Mouse (Mus musculus) bone marrow macrophage, adult 2 months (primary cell): Measurements from ENCODE around the gene Gpatch1. TPM values are rescaled to one million over a fixed set of nuclear protein-coding genes. Genes with fewer than 3 reads are reported as not detected.

Source experiments
- H3K27ac ChIP-seq: 2 replicates; pipeline ENCODE4 v1.5.1; 2012; ENCODE audit warnings: low read depth, low read length; ENCODE audit not compliant: insufficient read depth
- H3K4me1 ChIP-seq: 2 replicates; pipeline ENCODE4 v1.6.1; 2012; ENCODE audit warnings: low read length; ENCODE audit not compliant: control insufficient read depth, insufficient read depth
- H3K4me3 ChIP-seq: 2 replicates; pipeline ENCODE4 v1.5.1; 2012; ENCODE audit warnings: mild to moderate bottlenecking, low read length, moderate library complexity; ENCODE audit not compliant: insufficient read depth
- CTCF ChIP-seq: IDR thresholded peaks from 2 replicates; pipeline ENCODE4 v1.5.1; 2012; ENCODE audit warnings: low read depth, mild to moderate bottlenecking, low read length, moderate library complexity
- POLR2A ChIP-seq: IDR thresholded peaks from 2 replicates; pipeline ENCODE4 v1.6.1; 2012; ENCODE audit warnings: mild to moderate bottlenecking, low read depth, low read length, borderline replicate concordance
- polyA plus RNA-seq: library from polyadenylated mRNA; stranded (reverse); fragments of >200 nt; gene quantifications from 2 replicates; pipeline ENCODE4 v1.2.4, GENCODE M21; 2012; ENCODE audit not compliant: missing spikeins, insufficient read depth, insufficient read length

The Gpatch1 gene
- polyA plus RNA-seq, 1 experiment: 13.2 TPM

DNA sequence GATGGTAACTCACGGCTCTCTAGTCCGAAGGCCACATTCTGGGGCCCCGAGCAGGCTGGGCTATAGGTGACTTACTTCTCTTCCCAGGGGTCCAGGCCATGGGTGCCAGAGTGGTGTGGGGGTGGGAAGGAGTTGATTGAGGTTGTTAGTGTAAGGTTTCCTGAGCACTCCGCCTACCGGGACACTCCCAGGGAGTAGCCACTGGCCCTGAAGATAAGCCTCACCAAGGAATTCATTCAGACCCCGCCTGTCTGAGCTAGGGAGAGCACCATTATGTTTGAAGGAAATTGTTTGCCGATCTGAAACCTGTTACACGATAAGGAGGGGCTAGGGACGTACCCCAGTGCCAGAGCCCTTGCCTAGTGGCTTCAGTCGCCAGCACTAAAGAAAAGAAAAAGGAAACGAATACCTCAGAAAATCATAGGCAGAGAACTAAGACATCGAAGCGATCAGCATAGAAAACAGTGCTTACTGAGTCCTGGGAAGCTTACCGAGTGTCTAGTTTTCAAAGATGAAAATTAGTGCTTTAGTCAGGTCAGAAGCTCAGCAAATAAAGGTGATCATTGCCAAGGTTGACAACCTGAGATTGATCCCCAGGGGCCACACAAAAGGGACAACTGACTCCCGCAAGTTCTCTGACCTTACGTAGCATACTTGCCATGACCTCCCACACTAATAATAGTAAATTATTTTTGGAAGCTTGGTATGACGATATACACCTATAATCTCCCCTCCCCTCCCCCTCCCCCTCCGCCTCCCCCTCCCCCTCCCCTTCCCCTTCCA, 29.9 kb upstream of the Gpatch1 start:
- Histone ChIP-seq H3K27ac (no peak overlapping the region), H3K4me1 (no peaks in the 10 kb centered on the region), H3K4me3 (no peak overlapping the region)
- TF ChIP-seq POLR2A (no peak), CTCF (no peak)

DNA sequence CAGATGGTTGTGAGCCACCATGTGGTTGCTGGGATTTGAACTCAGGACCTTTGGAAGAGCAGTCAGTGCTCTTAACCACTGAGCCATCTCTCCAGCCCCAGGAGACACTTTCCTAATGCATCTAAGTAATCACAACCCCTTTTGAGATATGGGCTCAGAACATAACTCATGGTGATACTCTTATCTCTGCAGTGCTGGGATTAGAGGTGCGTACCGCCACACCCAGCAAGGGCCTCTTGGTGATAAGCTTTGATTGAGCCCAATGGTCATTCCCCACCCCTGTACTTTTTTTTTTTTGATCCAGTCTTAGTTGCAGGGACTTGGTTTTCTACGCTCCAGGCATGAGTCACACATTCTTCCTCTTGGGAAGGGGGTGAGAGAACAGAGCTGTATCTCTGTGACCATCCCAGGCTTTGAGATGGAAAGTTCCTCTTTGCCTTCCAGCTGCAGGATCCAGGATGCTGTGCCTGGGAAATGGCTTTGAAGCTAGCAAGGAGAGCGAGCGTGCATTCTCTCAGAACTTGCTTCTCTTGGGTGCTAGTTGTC, 26.6 kb upstream of the Gpatch1 start:
- H3K4me1 ChIP-seq: no peaks in the 10 kb centered on the region

DNA sequence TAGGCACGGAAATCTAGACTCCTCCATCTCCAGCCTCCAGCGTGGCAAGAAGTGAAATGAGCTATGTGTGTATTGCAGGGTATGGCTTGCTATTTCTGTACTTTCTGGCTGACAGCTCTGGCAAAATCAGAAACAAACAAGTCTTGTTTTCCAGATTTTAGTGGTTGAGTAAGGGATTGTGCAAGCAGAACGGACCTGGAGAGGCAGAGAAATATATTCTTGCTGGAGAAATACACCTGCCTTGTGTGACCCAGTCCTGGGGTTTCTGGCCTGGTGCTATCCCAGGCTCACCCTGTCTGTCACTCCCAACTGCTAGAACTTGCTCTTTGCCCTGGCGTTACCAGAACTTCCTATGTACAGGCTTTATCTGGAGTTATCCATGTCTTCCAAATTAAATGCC, 24.3 kb upstream of the Gpatch1 start:
- no peak overlapping the region for H3K27ac ChIP-seq
- no peaks in the 10 kb centered on the region for H3K4me1 ChIP-seq
- H3K4me3 ChIP-seq: no peak overlapping the region
- TF ChIP-seq POLR2A (no peak), CTCF (no peak)

More for the DNA sequence above, 26.6 kb upstream of the Gpatch1 start:
- H3K27ac ChIP-seq: no peak overlapping the region
- no peak overlapping the region for H3K4me3 ChIP-seq
- TF ChIP-seq CTCF (no peak), POLR2A (no peak)

DNA sequence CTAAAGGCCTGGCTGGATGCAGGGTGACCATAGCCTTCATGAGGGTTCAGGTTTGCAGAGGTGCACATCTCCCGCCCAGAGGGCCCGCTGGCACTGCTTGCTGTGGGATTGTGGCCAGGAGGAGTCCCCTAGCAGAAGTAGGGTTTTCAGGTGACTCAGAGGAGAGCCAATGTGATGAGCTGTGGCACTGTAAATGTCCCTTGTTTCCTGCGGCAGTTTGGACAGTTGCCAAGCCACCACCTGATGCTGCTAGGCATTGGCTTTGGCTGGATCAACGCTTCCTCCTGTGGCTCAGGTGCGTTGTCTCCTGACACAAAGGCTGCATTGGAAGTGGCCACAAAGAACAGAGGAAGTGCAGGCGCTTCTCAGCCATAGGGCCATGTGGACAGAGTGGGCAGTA, 23.0 kb upstream of the Gpatch1 start:
- no peak for TF ChIP-seq POLR2A
- no peak for TF ChIP-seq CTCF
- Histone ChIP-seq H3K4me1 (no peaks in the 10 kb centered on the region), H3K27ac (no peak overlapping the region), H3K4me3 (no peak overlapping the region)

DNA sequence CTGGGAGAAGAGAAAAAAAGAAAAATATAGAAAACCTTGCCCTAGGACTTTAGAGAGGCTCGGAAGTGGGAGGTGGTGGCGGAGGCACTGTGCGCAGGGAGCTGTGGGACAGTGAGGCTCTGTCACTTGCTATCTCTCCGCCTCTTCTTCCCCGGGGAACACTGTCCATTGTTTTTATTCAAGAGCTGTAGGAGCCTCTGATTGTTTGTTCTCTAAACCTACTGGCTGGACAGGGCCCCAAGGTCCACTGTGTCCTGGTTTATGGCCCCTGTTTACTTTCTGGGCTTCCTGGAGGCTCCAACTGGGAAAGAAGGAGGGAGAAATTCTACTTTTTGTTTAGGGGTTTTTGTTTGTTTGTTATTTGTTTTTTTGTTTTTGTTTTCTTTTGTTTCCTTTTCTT, 22.0 kb upstream of the Gpatch1 start:
- TF ChIP-seq CTCF (no peak), POLR2A (no peak)
- Histone ChIP-seq H3K27ac (no peak overlapping the region), H3K4me1 (no peaks in the 10 kb centered on the region), H3K4me3 (no peak overlapping the region)

DNA sequence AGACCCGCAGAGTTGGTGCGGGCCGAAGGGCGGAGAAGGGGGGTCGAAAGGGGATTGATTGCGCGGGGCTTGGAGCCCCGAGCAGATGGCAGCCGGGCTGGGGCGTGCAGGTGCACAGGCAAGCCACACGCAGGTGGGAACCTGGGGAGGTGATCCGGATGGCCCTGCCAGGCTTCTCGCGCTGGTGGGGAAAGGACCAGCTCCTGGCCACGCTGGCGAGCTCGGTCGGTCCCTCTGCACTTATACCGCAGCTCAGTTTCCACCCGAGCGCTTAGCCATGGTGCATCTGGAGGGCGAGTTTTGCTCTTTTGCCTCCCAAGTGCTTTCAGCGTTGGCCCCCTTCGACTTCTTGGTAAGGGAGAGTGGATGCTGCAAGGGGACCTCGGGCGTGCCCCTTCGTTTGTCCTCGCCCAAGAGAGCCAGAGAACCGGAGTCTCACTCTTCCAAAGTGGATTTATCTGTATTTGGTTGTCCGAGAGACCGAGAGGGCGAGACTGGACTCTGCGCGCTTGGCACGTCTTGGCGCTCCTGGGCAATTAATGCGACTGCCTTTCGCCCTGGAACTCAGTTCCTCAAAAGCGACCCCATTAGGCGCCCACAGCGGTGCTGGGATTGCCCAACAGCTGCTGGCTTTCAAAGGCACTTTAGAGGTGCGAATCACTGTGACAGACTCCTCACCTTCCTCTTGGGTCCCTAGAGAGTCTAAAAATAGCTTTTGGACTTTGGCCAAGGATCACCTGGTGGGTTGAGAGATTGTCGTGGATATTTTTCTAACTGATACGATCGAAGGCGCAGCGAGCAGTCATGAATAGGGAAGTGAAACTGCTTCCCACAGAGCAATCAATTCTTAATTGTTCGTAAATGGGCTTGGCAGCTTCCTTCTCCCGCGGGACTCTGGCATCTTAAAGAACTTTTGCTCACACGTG, 16.6 kb upstream of the Gpatch1 start:
- no peak overlapping the region for H3K27ac ChIP-seq
- peaks cover 4% of the 10 kb centered on the region; the same call in 1 of the 2 replicates for H3K4me1 ChIP-seq
- no peak for TF ChIP-seq CTCF
- no peak for TF ChIP-seq POLR2A
- peak overlapping the region; percentile 33 for H3K4me3 ChIP-seq

DNA sequence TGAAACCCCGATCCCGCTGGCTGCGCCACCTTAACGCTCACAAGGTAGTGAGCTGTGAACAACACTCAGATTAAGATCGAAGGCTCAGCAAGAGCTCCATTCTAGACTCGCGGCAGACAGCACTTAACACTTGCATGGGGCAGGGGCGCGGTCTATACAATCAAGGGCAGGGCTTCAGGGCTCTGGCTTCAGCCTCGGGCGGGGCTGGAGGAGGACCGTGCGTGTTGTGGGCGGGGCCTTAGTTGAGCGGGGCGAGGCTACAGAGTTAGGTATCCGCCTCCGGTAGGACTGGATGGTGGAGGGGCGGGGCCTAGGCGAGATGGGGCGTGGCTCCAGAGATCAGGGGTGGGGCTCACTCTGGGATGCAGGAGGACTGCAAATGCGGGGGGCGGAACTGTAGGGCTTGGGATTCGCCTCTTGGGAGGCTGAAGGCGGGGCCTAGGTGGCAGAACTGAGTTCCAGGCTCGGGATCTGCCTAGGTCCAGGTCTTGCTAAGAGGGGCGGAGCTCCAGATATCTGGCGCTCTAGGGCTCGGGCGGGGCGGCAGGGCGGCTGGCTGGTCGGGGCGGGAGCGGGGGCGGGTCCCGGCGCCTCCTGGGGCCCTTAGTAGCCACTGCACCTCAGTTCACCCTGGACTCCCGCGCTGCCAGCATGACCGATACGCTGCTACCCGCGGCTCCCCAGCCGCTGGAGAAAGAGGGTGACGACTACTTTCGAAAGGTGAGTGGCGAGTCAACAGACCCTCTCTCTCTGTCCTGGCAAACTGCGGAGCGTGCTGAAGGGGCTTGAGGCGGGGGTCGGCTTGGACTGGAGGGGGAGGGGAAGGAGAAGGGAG, 15.7 kb upstream of the Gpatch1 start, which contains the start of gene Rhpn2:
TSS of gene Rhpn2 (plus strand) at position 479 of the 835 bp plus-strand sequence.
- no peak within 1 kb of the TSS for H3K27ac ChIP-seq
- H3K4me1 ChIP-seq: peaks cover 4% of the 10 kb centered on the region; the same call in 1 of the 2 replicates
- H3K4me3 ChIP-seq: peak within 1 kb of the TSS; percentile 33
- TF ChIP-seq POLR2A: no peak

DNA sequence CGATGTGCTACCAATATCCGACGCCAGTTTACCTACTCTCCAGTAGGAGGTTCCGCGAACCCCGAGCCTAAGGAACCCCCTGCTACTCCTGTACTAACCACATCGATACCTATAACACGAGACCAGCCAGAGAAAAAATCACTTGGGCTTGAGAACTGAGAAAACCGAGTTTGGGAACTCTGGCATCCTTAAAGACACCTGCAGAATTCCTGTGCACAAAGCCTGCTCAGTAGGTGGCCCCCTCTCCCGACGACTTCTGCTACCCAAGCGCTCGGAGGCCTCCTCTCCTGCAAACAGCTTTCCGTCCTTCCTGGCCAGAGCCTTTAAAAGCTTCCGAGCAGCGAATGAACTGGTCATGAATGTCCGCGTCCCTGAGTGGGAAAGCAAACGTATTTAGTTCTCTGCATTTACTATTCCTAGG, 15.0 kb upstream of the Gpatch1 start:
- H3K4me1 ChIP-seq: peaks cover 4% of the 10 kb centered on the region; the same call in 1 of the 2 replicates
- H3K4me3 ChIP-seq: peak overlapping the region; percentile 33
- TF ChIP-seq POLR2A (no peak), CTCF (no peak)
- H3K27ac ChIP-seq: no peak overlapping the region

DNA sequence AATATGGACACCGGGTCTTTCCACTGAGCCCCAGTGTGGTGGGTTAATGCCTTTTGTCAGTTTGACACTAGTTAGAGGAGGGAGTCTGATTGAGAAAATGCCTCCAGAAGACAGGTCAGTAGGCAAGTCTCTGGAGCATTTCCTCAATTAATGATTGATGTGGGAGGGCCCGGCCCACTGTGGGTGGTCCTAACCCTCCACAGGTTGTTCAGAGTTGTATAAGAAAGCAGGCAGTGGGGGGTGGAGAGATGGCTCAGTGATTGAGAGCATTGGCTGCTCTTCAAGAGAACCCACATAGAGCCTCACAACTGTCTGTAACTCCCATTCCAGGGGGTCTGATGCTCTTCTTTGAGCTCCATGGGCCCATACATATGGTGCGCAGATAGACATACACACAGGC, 13.3 kb upstream of the Gpatch1 start:
- Histone ChIP-seq H3K4me1 (peaks cover 4% of the 10 kb centered on the region; the same call in 1 of the 2 replicates), H3K4me3 (no peak overlapping the region), H3K27ac (no peak overlapping the region)
- TF ChIP-seq POLR2A: no peak
- TF ChIP-seq CTCF: no peak
